28 mouse cellular contexts compared by ENCODE assay signal in genomic region chr16:23921697-23922096, GRCm38 (mm10). TPM values are rescaled to one million over a fixed set of nuclear protein-coding genes. Genes with fewer than 3 reads are reported as not detected.
"Had no signal": no experiment of that assay in that cellular context is flagged by ENCODE, and none has a peak within 500 bp of the region (broad histone marks: within the 10 kb centered on the region; RNA-seq: fewer than 3 reads in every experiment).

No protein-coding gene starts in this region.

- H3K27ac ChIP-seq: lung, embryonic 15.5 days; macrophage; midbrain, embryonic 13.5 days; midbrain, embryonic 15.5 days; neural tube, embryonic 13.5 days; neural tube, embryonic 15.5 days had no signal

- H3K4me3 ChIP-seq: lung, embryonic 15.5 days; megakaryocyte, embryonic 14.5 days; midbrain, embryonic 13.5 days; midbrain, embryonic 15.5 days; myocyte; neural tube, embryonic 13.5 days; neural tube, embryonic 15.5 days had no signal

- H3K36me3 ChIP-seq: lung, embryonic 15.5 days; midbrain, embryonic 13.5 days; midbrain, embryonic 15.5 days; neural tube, embryonic 13.5 days; neural tube, embryonic 15.5 days had no signal

- H3K9ac ChIP-seq: liver, postnatal 0 days; lung, embryonic 15.5 days; midbrain, embryonic 13.5 days; midbrain, embryonic 15.5 days; neural tube, embryonic 13.5 days; neural tube, embryonic 15.5 days had no signal

- DNase-seq: liver, postnatal 0 days; lung, adult 2 months; lung, postnatal 14 days; lung, postnatal 36 days; retina, postnatal 1 day; right cerebral cortex, adult 18-20 months; right cerebral cortex, postnatal 25 days; right cerebral cortex, postnatal 4 days; spleen, adult 18-20 months; thymus, adult 18-20 months; thymus, postnatal 14 days; thymus, postnatal 36 days had no signal

- ATAC-seq: liver, postnatal 0 days; lung, postnatal 0 days; midbrain, embryonic 13.5 days; midbrain, embryonic 15.5 days had no signal

- H3K4me1 ChIP-seq: lung, embryonic 15.5 days; megakaryocyte, embryonic 14.5 days; midbrain, embryonic 13.5 days; midbrain, embryonic 15.5 days; neural tube, embryonic 13.5 days; neural tube, embryonic 15.5 days had no signal

- H3K9me3 ChIP-seq: lung, embryonic 15.5 days; megakaryocyte, embryonic 14.5 days; midbrain, embryonic 13.5 days; midbrain, embryonic 15.5 days; neural tube, embryonic 13.5 days; neural tube, embryonic 15.5 days had no signal

- H3K27me3 ChIP-seq: lung, embryonic 15.5 days; midbrain, embryonic 13.5 days; midbrain, embryonic 15.5 days; neural tube, embryonic 13.5 days; neural tube, embryonic 15.5 days had no signal

- H3K4me2 ChIP-seq: lung, embryonic 15.5 days; midbrain, embryonic 11.5 days; midbrain, embryonic 13.5 days; midbrain, embryonic 15.5 days; neural tube, embryonic 13.5 days; neural tube, embryonic 15.5 days had no signal

RNA-seq across cellular contexts. Expression of gene Rtp2, which starts 10.5 kb away (rescaled TPM):
- total RNA-seq: megakaryocyte progenitor cell, adult 5-6 weeks had no signal
- polyA plus RNA-seq: liver, postnatal 0 days; lung, adult 2 months; lung, embryonic 15.5 days; lung, postnatal 0 days; macrophage; midbrain, embryonic 11.5 days; midbrain, embryonic 13.5 days; neural tube, embryonic 11.5 days; neural tube, embryonic 13.5 days; neural tube, embryonic 15.5 days; small intestine, adult 2 months; stomach, embryonic 14.5 days; stomach, embryonic 16.5 days; thymus, postnatal 0 days had no signal

RNA-seq across cellular contexts. Expression of gene Sst, which starts 30.9 kb away (rescaled TPM):
- total RNA-seq: megakaryocyte progenitor cell, adult 5-6 weeks had no signal
- polyA plus RNA-seq: liver, postnatal 0 days; lung, adult 2 months; lung, postnatal 0 days; macrophage; myocyte had no signal
